Mouse (Mus musculus) midbrain, embryonic 11.5 days (tissue): ENCODE results near the gene Akap13. TPM values are rescaled to one million over a fixed set of nuclear protein-coding genes. Genes with fewer than 3 reads are reported as not detected.

Experiments
- ATAC-seq: fragments of 200-750 bp; cut with Nextera tagmentation; 2 replicates; pipeline ENCODE4 v1.8.0; 2017; ENCODE audit warnings: moderate TSS enrichment, moderate library complexity; ENCODE audit not compliant: low FRiP score
- DNase-seq: peaks from one replicate; pipeline ENCODE4 v3.0.0; 2015; ENCODE audit warnings: low spot score; ENCODE audit errors: missing footprints
- H3K27ac ChIP-seq: fragments of 300-500 bp; sonication (generic); 2 replicates; pipeline ENCODE4 v1.5.1; 2014; ENCODE audit warnings: low read depth, low read length
- H3K27me3 ChIP-seq: fragments of 300-500 bp; sonication (generic); 2 replicates; pipeline ENCODE4 v1.6.1; 2014; ENCODE audit warnings: mild to moderate bottlenecking, low read length, moderate library complexity, mixed read lengths; ENCODE audit not compliant: control insufficient read depth, insufficient read depth
- H3K36me3 ChIP-seq: fragments of 300-500 bp; sonication (generic); 2 replicates; pipeline ENCODE4 v1.6.1; 2014; ENCODE audit warnings: mild to moderate bottlenecking, low read length, moderate library complexity, mixed read lengths; ENCODE audit not compliant: control insufficient read depth, insufficient read depth
- H3K4me1 ChIP-seq: fragments of 300-500 bp; sonication (generic); 2 replicates; pipeline ENCODE4 v1.6.1; 2014; ENCODE audit warnings: low read length; ENCODE audit not compliant: control insufficient read depth, insufficient read depth
- H3K4me2 ChIP-seq: fragments of 300-500 bp; sonication (generic); 2 replicates; pipeline ENCODE4 v1.6.1; 2014; ENCODE audit warnings: mild to moderate bottlenecking, moderate library complexity
- H3K4me3 ChIP-seq: fragments of 300-500 bp; sonication (generic); 2 replicates; pipeline ENCODE4 v1.5.1; 2014; ENCODE audit warnings: low read depth, low read length
- H3K9ac ChIP-seq: fragments of 300-500 bp; sonication (generic); 2 replicates; pipeline ENCODE4 v1.6.1; 2014; ENCODE audit warnings: low read length
- H3K9me3 ChIP-seq: fragments of 300-500 bp; sonication (generic); 2 replicates; pipeline ENCODE4 v1.6.1; 2016; ENCODE audit warnings: low read length; ENCODE audit not compliant: control insufficient read depth
- WGBS: fragments of 180-500 bp; shearing (Covaris S2); extraction: QIAGEN DNeasy Blood & Tissue Kit; methylation state at CpG from one replicate; pipeline ENCODE4 v1.1.7; 2014; 5-methylcytosine and 5-hydroxymethylcytosine counted together
- polyA plus RNA-seq: library from polyadenylated mRNA; unstranded; fragments of >200 nt; fragmentation: Nextera tagmentation; extraction: Ambion mirVana; gene quantifications from 2 replicates; pipeline ENCODE4 v1.2.1, GENCODE M21; 2014

Gene Akap13
- polyA plus RNA-seq, 1 experiment from 2014 or later: 24.3 TPM

GRCm38 (mm10) chr7:75415882-75416585 is 39.3 kb upstream of the Akap13 start:
- Histone ChIP-seq H3K27ac (no peak overlapping the region), H3K27me3 (no peaks in the 10 kb centered on the region), H3K4me1 (no peaks in the 10 kb centered on the region), H3K9ac (no peak overlapping the region), H3K4me3 (no peak overlapping the region), H3K9me3 (no peaks in the 10 kb centered on the region), H3K4me2 (no peak overlapping the region), H3K36me3 (no peaks in the 10 kb centered on the region)
- ATAC-seq (no peak), DNase-seq (peak; percentile 8)
- WGBS: 83% methylated on average over 7 of the region's 7 CpGs

- Histone ChIP-seq H3K27me3 (no peaks in the 10 kb centered on the region), H3K36me3 (no peaks in the 10 kb centered on the region), H3K4me3 (no peak overlapping the region), H3K4me2 (no peak overlapping the region), H3K9ac (no peak overlapping the region), H3K27ac (no peak overlapping the region), H3K9me3 (no peaks in the 10 kb centered on the region), H3K4me1 (no peaks in the 10 kb centered on the region)
- ATAC-seq (no peak), DNase-seq (peak; percentile 60)
- WGBS: 84% methylated on average over 2 of the region's 2 CpGs
Observed at GRCm38 (mm10) chr7:75420927-75421326, 34.4 kb upstream of the Akap13 start.

GRCm38 (mm10) chr7:75424121-75424520 is 31.2 kb upstream of the Akap13 start:
- H3K9me3 ChIP-seq: no peaks in the 10 kb centered on the region
- no peaks in the 10 kb centered on the region for H3K36me3 ChIP-seq
- no peak overlapping the region for H3K4me3 ChIP-seq
- no peak overlapping the region for H3K27ac ChIP-seq
- no peak overlapping the region for H3K4me2 ChIP-seq
- no peaks in the 10 kb centered on the region for H3K27me3 ChIP-seq
- DNase-seq (no peak), ATAC-seq (no peak)
- WGBS: 68% methylated on average over 7 of the region's 7 CpGs
- H3K9ac ChIP-seq: no peak overlapping the region
- H3K4me1 ChIP-seq: no peaks in the 10 kb centered on the region

GRCm38 (mm10) chr7:75427322-75427721 is 28.0 kb upstream of the Akap13 start:
- no peak overlapping the region for H3K27ac ChIP-seq
- no peak overlapping the region for H3K9ac ChIP-seq
- no peaks in the 10 kb centered on the region for H3K27me3 ChIP-seq
- no peaks in the 10 kb centered on the region for H3K9me3 ChIP-seq
- H3K4me3 ChIP-seq: no peak overlapping the region
- no peak overlapping the region for H3K4me2 ChIP-seq
- H3K4me1 ChIP-seq: no peaks in the 10 kb centered on the region
- WGBS: 77% methylated on average over 4 of the region's 4 CpGs
- no peaks in the 10 kb centered on the region for H3K36me3 ChIP-seq
- ATAC-seq (no peak), DNase-seq (peak; percentile 10)

- H3K27me3 ChIP-seq: no peaks in the 10 kb centered on the region
- H3K27ac ChIP-seq: no peak overlapping the region
- H3K4me2 ChIP-seq: no peak overlapping the region
- no peaks in the 10 kb centered on the region for H3K36me3 ChIP-seq
- DNase-seq (no peak), ATAC-seq (no peak)
- H3K4me1 ChIP-seq: no peaks in the 10 kb centered on the region
- H3K9ac ChIP-seq: no peak overlapping the region
- H3K4me3 ChIP-seq: no peak overlapping the region
- no peaks in the 10 kb centered on the region for H3K9me3 ChIP-seq
- 90% methylated on average over 4 of the region's 4 CpGs for WGBS
Observed at GRCm38 (mm10) chr7:75428913-75429312, 26.4 kb upstream of the Akap13 start.

GRCm38 (mm10) chr7:75430550-75430949 is 24.8 kb upstream of the Akap13 start:
- Histone ChIP-seq H3K4me3 (no peak overlapping the region), H3K4me1 (no peaks in the 10 kb centered on the region), H3K9ac (no peak overlapping the region), H3K27me3 (no peaks in the 10 kb centered on the region), H3K27ac (no peak overlapping the region), H3K9me3 (no peaks in the 10 kb centered on the region), H3K36me3 (no peaks in the 10 kb centered on the region), H3K4me2 (no peak overlapping the region)
- DNase-seq (no peak), ATAC-seq (no peak)
- 83% methylated on average over 2 of the region's 2 CpGs for WGBS

- peak; percentile 72 for DNase-seq
- Histone ChIP-seq H3K9ac (no peak overlapping the region), H3K36me3 (no peaks in the 10 kb centered on the region), H3K27me3 (no peaks in the 10 kb centered on the region), H3K4me1 (no peaks in the 10 kb centered on the region), H3K4me2 (no peak overlapping the region), H3K27ac (no peak overlapping the region), H3K9me3 (no peaks in the 10 kb centered on the region), H3K4me3 (no peak overlapping the region)
- 37% methylated on average over 7 of the region's 7 CpGs for whole genome bisulfite sequencing
- no peak for ATAC-seq
Observed at GRCm38 (mm10) chr7:75431043-75431442, 24.3 kb upstream of the Akap13 start.

GRCm38 (mm10) chr7:75432046-75432445 is 23.3 kb upstream of the Akap13 start:
- no peak overlapping the region for H3K4me3 ChIP-seq
- H3K4me2 ChIP-seq: no peak overlapping the region
- no peaks in the 10 kb centered on the region for H3K4me1 ChIP-seq
- no peak overlapping the region for H3K9ac ChIP-seq
- no peaks in the 10 kb centered on the region for H3K9me3 ChIP-seq
- 87% methylated on average over 3 of the region's 3 CpGs for WGBS
- no peak overlapping the region for H3K27ac ChIP-seq
- ATAC-seq (no peak), DNase-seq (peak; percentile 54)
- H3K27me3 ChIP-seq: no peaks in the 10 kb centered on the region
- no peaks in the 10 kb centered on the region for H3K36me3 ChIP-seq

GRCm38 (mm10) chr7:75436413-75437174 is 18.7 kb upstream of the Akap13 start:
- Histone ChIP-seq H3K9me3 (no peaks in the 10 kb centered on the region), H3K27ac (no peak overlapping the region), H3K9ac (no peak overlapping the region), H3K27me3 (no peaks in the 10 kb centered on the region), H3K4me1 (no peaks in the 10 kb centered on the region), H3K36me3 (no peaks in the 10 kb centered on the region), H3K4me3 (no peak overlapping the region), H3K4me2 (no peak overlapping the region)
- ATAC-seq: no peak
- WGBS: 78% methylated on average over 6 of the region's 8 CpGs
- no peak for DNase-seq
